Mouse (Mus musculus) liver, embryonic 11.5 days (tissue): Measurements from ENCODE around the gene 4430402I18Rik. TPM values are rescaled to one million over a fixed set of nuclear protein-coding genes. Genes with fewer than 3 reads are reported as not detected.

Experiments
- ATAC-seq: fragments of 200-750 bp; cut with Nextera tagmentation; replicated peaks from 2 replicates; pipeline ENCODE4 v1.8.0; 2017; ENCODE audit warnings: moderate number of reproducible peaks, mild to moderate bottlenecking, moderate TSS enrichment, moderate library complexity; ENCODE audit not compliant: low FRiP score
- DNase-seq: peaks from one replicate; pipeline ENCODE4 v3.0.0-alpha.2; 2017; ENCODE audit warnings: low spot score
- H3K27ac ChIP-seq: fragments of 300-500 bp; sonication (generic); 2 replicates; pipeline ENCODE4 v1.5.1; 2014; ENCODE audit warnings: mild to moderate bottlenecking, low read depth, low read length, control low read depth
- H3K27me3 ChIP-seq: fragments of 300-500 bp; sonication (generic); replicated peaks from 2 replicates; pipeline ENCODE4 v1.6.1; 2014; ENCODE audit warnings: low read length, mixed read lengths; ENCODE audit not compliant: control insufficient read depth, insufficient read depth
- H3K36me3 ChIP-seq: fragments of 300-500 bp; sonication (generic); 2 replicates; pipeline ENCODE4 v1.6.1; 2014; ENCODE audit warnings: mild to moderate bottlenecking, low read length, moderate library complexity, mixed read lengths; ENCODE audit not compliant: control insufficient read depth, insufficient read depth
- H3K4me1 ChIP-seq: fragments of 300-500 bp; sonication (generic); replicated peaks from 2 replicates; pipeline ENCODE4 v1.6.1; 2014; ENCODE audit warnings: low read length, mixed read lengths; ENCODE audit not compliant: control insufficient read depth, insufficient read depth
- H3K4me2 ChIP-seq: fragments of 300-500 bp; sonication (generic); 2 replicates; pipeline ENCODE4 v1.6.1; 2014; ENCODE audit warnings: mild to moderate bottlenecking, control low read depth, moderate library complexity
- H3K4me3 ChIP-seq: fragments of 300-500 bp; sonication (generic); 2 replicates; pipeline ENCODE4 v1.5.1; 2014; ENCODE audit warnings: low read depth, low read length, control low read depth
- H3K9ac ChIP-seq: fragments of 300-500 bp; sonication (generic); 2 replicates; pipeline ENCODE4 v1.6.1; 2014; ENCODE audit warnings: low read depth, low read length, control low read depth
- H3K9me3 ChIP-seq: fragments of 300-500 bp; sonication (generic); 2 replicates; pipeline ENCODE4 v1.6.1; 2016; ENCODE audit warnings: low read length, inconsistent platforms, mixed read lengths; ENCODE audit not compliant: control insufficient read depth
- WGBS: fragments of 180-500 bp; shearing (Covaris S2); extraction: QIAGEN DNeasy Blood & Tissue Kit; methylation state at CpG from one replicate; pipeline ENCODE4 v1.1.7; 2014; 5-methylcytosine and 5-hydroxymethylcytosine counted together
- polyA plus RNA-seq: library from polyadenylated mRNA; unstranded; fragments of >200 nt; fragmentation: Nextera tagmentation; extraction: Ambion mirVana; gene quantifications from 2 replicates; pipeline ENCODE4 v1.2.1, GENCODE M21; 2014

4430402I18Rik gene
- polyA plus RNA-seq, 1 experiment from 2014 or later = 0.70 TPM

DNA sequence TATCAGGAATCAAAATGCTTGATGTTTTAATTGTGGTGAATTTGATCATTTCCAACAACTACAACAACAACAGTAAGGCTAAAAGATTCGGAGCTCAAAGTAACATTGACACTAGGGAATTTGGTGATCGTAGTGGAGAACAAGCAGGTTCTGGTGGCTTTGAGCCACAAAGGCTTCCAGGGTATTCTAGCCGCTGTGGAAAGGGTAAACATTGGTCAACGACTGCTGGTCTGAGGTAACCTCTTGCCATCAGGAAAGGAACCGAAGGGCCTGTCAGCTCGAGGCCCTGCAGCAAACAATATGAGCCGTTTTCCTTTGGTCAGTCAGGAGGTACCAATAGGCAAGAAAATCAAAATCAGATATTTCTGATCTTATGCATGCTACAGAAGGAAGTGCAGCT is 15.0 kb upstream of the 4430402I18Rik start:
- Histone ChIP-seq H3K4me3 (no peak overlapping the region), H3K4me2 (no peak overlapping the region), H3K9ac (no peak overlapping the region), H3K27ac (no peak overlapping the region), H3K9me3 (no peaks in the 10 kb centered on the region), H3K4me1 (no peaks in the 10 kb centered on the region), H3K36me3 (no peaks in the 10 kb centered on the region), H3K27me3 (no peaks in the 10 kb centered on the region)
- ATAC-seq (no peak), DNase-seq (no peak)
- WGBS = 69% methylated on average over 7 of the region's 7 CpGs

DNA sequence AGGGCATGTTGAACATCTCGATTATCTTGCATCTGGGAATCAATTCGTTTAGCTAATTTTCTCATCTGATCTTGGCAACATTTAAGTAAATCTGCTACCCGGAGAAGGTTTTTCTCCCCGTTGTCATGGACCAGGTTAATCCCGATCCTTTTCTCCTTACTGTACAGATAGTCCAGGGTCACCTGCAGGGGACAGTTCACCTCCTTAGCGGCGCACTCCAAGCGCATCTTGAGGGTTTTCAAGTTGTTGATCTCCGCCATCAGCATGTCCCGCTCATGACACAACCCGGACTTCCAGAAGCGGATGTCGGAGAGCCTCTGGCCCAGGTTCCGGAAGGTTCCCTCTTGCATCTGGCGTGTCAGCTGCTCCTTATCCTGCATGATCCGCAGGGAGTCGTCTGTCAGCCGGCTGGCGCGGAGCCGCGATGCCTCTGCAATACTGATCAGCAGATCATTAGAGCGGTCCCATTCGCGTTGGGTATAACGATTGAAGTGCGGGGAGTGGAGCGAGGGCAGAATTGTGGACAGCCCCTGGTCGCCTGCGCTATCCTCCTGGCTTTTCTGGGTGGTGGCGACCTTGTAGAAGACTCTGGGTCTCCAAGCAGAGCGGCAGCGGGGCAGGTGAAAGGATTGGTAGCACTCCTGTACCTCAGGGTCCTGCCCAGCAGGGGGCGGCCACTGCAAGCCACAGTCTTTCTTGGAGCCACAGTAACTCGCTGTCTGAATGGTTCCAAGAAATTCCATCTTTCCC is 7.4 kb upstream of the 4430402I18Rik start:
- Histone ChIP-seq H3K36me3 (no peaks in the 10 kb centered on the region), H3K4me2 (peak overlapping the region; percentile 62), H3K4me1 (no peaks in the 10 kb centered on the region), H3K9me3 (no peaks in the 10 kb centered on the region), H3K27ac (no peak overlapping the region), H3K27me3 (peaks cover 8% of the 10 kb centered on the region), H3K9ac (no peak overlapping the region), H3K4me3 (peak overlapping the region; percentile 32)
- WGBS = 16% methylated on average over 35 of the region's 35 CpGs
- no peak for ATAC-seq
- peak; percentile 80 for DNase-seq

DNA sequence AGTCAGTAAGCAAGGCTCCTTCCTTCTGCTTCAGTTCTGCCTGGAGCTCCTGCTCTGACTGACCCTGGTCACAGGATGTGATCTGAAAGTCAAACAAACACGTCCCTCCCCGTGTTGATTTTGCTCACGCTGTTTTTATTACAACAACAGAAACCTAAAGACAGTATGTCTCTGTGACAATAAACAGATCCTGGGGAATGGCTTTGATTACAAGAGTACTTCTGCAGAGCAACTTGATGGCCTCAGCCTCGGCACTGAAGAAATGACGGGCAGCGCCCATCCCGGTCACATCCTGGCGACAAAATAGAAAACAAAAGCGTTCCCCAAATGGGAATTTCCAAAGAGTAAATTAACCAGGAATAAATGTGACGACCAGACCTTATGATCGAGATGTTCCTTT is 2.7 kb upstream of the 4430402I18Rik start:
- DNase-seq (no peak), ATAC-seq (no peak)
- H3K27me3 ChIP-seq = peaks cover 8% of the 10 kb centered on the region
- no peak overlapping the region for H3K9ac ChIP-seq
- 63% methylated on average over 11 of the region's 11 CpGs for WGBS
- H3K4me1 ChIP-seq = no peaks in the 10 kb centered on the region
- no peak overlapping the region for H3K4me2 ChIP-seq
- no peaks in the 10 kb centered on the region for H3K9me3 ChIP-seq
- no peak overlapping the region for H3K27ac ChIP-seq
- no peak overlapping the region for H3K4me3 ChIP-seq
- H3K36me3 ChIP-seq = no peaks in the 10 kb centered on the region

DNA sequence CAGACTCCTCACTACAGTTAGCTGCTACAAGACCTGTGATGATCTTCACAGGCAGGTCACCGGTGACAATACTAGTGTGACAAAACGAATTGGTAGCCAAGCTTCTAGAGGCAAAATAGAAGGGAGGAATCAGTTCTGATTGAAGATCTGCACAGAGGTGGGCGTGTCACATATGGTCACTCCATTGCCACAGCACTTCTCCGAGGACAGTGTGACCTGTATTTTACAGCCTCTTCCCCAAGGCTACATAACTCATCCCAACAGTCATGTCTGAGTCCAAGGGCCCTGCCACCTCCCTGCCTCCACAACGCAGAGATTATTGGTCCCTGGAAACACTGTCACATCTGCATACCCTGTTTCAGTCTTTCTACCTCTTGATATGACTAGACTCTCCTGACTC is 1.6 kb upstream of the 4430402I18Rik start:
- H3K4me1 ChIP-seq = peaks cover 7% of the 10 kb centered on the region
- H3K27me3 ChIP-seq = no peaks in the 10 kb centered on the region; the same call in 1 of the 2 replicates
- H3K4me2 ChIP-seq = no peak overlapping the region
- WGBS = 77% methylated on average over 5 of the region's 5 CpGs
- DNase-seq (no peak), ATAC-seq (no peak)
- H3K9me3 ChIP-seq = no peaks in the 10 kb centered on the region
- no peak overlapping the region for H3K27ac ChIP-seq
- H3K9ac ChIP-seq = no peak overlapping the region
- H3K4me3 ChIP-seq = no peak overlapping the region
- no peaks in the 10 kb centered on the region for H3K36me3 ChIP-seq

DNA sequence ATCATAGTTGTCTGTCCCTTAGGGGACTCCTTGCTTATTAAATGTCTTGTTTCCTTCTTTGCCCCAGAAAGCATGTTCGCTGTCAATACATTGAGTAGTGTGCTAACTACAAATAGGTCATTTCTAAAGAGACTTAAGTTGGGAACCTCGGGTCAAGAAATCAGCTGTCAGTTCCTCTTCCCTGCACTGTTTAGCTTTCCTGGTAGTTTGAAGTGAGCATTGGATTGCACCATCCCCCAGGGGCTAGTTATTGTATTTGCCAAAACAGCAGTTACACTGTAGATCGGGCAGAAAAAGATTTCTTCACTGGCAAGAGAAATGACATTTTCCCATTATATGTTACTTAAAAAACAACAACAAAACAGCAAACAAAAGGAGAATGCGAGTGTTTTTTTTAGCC is 578 bp upstream of the 4430402I18Rik start:
- H3K36me3 ChIP-seq = no peaks in the 10 kb centered on the region
- H3K27me3 ChIP-seq = no peaks in the 10 kb centered on the region
- no peak overlapping the region for H3K4me2 ChIP-seq
- no peak for ATAC-seq
- WGBS = 75% methylated on average over 4 of the region's 4 CpGs
- no peak overlapping the region for H3K9ac ChIP-seq
- no peaks in the 10 kb centered on the region for H3K9me3 ChIP-seq
- H3K4me3 ChIP-seq = no peak overlapping the region
- peaks cover 7% of the 10 kb centered on the region for H3K4me1 ChIP-seq
- H3K27ac ChIP-seq = no peak overlapping the region
- no peak for DNase-seq

DNA sequence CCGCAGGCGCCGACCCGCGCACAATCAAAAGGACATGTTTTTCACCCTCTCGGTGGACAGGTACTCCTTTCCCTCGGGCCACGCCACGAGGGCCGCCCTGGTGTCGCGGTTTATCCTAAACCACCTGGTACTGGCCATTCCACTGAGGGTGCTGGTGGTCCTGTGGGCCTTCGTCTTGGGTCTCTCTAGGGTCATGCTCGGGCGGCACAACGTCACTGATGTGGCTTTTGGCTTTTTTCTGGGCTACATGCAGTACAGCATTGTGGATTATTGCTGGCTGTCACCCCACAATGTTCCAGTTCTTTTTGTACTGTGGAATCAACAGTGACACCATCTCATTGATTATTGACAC is 3.1 kb downstream of the 4430402I18Rik start:
- H3K27ac ChIP-seq = no peak overlapping the region
- no peaks in the 10 kb centered on the region for H3K27me3 ChIP-seq
- peaks cover 7% of the 10 kb centered on the region for H3K4me1 ChIP-seq
- DNase-seq (no peak), ATAC-seq (peak; percentile 36)
- no peaks in the 10 kb centered on the region for H3K9me3 ChIP-seq
- H3K4me3 ChIP-seq = peak overlapping the region; percentile 89
- H3K4me2 ChIP-seq = peak overlapping the region; percentile 97
- H3K36me3 ChIP-seq = no peaks in the 10 kb centered on the region
- 11% methylated on average over 16 of the region's 16 CpGs for WGBS
- peak overlapping the region; percentile 79 for H3K9ac ChIP-seq

DNA sequence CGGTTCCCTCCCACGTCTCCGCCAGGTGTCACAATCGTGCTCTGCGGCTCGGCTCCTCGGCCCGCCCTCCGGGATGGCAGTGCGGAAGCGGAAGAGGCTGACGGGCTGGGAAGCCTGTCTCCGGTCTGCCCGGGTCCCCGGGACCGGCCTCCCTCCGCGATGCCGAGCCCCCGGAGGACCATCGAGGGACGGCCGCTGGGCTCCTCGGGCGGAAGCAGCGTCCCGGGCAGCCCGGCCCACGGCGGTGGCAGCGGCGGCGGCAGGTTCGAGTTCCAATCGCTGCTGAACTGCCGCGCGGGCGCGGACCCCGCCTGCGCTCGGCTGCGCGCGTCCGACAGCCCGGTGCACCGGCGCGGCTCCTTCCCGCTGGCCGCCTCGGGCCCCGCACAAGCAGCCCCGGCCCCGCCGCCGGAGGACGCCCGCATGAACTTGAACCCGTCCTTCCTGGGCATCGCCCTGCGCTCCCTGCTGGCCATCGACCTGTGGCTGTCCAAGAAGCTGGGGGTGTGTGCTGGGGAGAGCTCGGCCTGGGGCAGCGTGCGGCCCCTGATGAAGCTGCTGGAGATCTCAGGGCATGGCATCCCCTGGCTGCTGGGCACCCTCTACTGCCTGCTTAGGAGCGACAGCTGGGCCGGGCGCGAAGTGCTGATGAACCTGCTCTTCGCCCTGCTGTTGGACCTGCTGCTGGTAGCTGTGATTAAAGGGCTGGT is 3.6 kb downstream of the 4430402I18Rik start, which contains the start of gene Plpp6:
Gene Plpp6 (plus strand): TSS at position 112 of the 710 bp plus-strand sequence.
- under 1% methylated on average over 72 of the region's 73 CpGs for WGBS
- no peaks in the 10 kb centered on the region for H3K9me3 ChIP-seq
- peak within 1 kb of the TSS; percentile 79 for H3K9ac ChIP-seq
- peak within 1 kb of the TSS; percentile 97 for H3K4me2 ChIP-seq
- H3K4me3 ChIP-seq = peak within 1 kb of the TSS; percentile 89
- DNase-seq = peak; percentile 76
- no peaks in the 10 kb centered on the region for H3K27me3 ChIP-seq
- no peak within 1 kb of the TSS for H3K27ac ChIP-seq
- no peaks in the 10 kb centered on the region for H3K36me3 ChIP-seq
- peak; percentile 80 for ATAC-seq
- H3K4me1 ChIP-seq = peaks cover 7% of the 10 kb centered on the region

DNA sequence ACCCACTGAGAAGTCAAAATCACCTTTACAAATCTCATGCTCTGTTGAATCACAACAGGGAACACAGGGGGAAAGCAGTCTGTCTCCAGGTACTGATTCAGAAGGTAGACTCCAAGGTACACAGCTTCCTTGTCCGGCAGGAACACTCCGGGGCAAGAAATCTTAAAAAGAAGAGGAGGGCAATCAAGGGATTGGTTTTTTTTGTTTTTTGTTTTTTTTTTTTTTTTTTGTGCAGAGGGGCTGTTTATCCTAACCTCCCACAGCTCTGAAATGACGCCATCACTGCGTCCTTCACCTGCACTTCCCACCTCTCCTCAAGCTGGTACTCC is 4.1 kb downstream of the 4430402I18Rik start:
- Histone ChIP-seq H3K9ac (no peak overlapping the region), H3K4me2 (peak overlapping the region; percentile 97), H3K4me1 (peaks cover 7% of the 10 kb centered on the region), H3K9me3 (no peaks in the 10 kb centered on the region), H3K27ac (no peak overlapping the region), H3K4me3 (peak overlapping the region; percentile 89), H3K27me3 (no peaks in the 10 kb centered on the region), H3K36me3 (no peaks in the 10 kb centered on the region)
- ATAC-seq = no peak
- WGBS = 8% methylated on average over 4 of the region's 4 CpGs
- DNase-seq = no peak

DNA sequence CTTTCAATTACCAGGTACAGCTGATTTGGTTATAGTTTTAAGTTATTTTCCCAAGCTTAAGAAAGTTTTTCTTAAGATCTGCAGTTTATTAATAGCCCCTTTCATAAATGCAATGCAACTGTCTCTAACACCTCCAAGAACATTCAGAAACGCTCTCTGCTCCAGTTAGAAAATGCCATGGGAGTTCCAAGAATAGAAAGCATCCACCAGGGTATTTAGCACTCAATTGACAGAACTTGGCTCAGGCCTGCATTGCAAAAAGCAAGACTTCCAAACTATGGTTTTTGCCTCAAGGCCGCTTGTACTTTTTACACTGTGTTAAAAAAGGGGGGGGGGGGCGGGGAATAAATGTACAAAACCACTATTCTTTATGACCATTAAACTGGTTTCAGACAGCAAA is 4.5 kb downstream of the 4430402I18Rik start:
- Histone ChIP-seq H3K36me3 (no peaks in the 10 kb centered on the region), H3K4me1 (peaks cover 7% of the 10 kb centered on the region), H3K27ac (no peak overlapping the region), H3K27me3 (no peaks in the 10 kb centered on the region), H3K9ac (no peak overlapping the region), H3K4me2 (peak overlapping the region; percentile 97; the same call in 1 of the 2 replicates), H3K9me3 (no peaks in the 10 kb centered on the region), H3K4me3 (no peak overlapping the region)
- no peak for ATAC-seq
- DNase-seq = no peak
- WGBS = 52% methylated on average over 3 of the region's 3 CpGs
